Mouse (Mus musculus): ENCODE data around the gene Cdc37l1. TPM values are rescaled to one million over a fixed set of nuclear protein-coding genes. Genes with fewer than 3 reads are reported as not detected.

The Cdc37l1 gene
- polyA plus RNA-seq, 1 experiment from 2014 or later: 51.6 TPM

- Histone ChIP-seq H3K4me3 (ENCODE audit: low read depth, low read length) (peak overlapping the region; percentile 77), H3K36me3 (ENCODE audit: control insufficient read depth, insufficient read depth, low read length) (no peaks in the 10 kb centered on the region), H3K9me3 (ENCODE audit: control insufficient read depth, low read depth, low read length) (no peaks in the 10 kb centered on the region), H3K4me2 (replicated peaks; ENCODE audit: low read depth, low read length) (peak overlapping the region; percentile 84), H3K4me1 (ENCODE audit: control insufficient read depth, insufficient read depth, low read length) (peaks cover 5% of the 10 kb centered on the region; the same call in 1 of the 2 replicates), H3K27ac (ENCODE audit: low read length) (no peak overlapping the region), H3K9ac (replicated peaks; ENCODE audit: low read depth, low read length) (peak overlapping the region; percentile 49), H3K27me3 (ENCODE audit: control insufficient read depth, insufficient read depth, low read length) (no peaks in the 10 kb centered on the region)
- no peak; the same call in 1 of the 2 replicates for ATAC-seq (ENCODE audit: insufficient number of reproducible peaks, insufficient read depth, low FRiP score, low read depth)
- 9% methylated on average over 16 of the region's 16 CpGs for WGBS
These were observed 25.6 kb upstream of the Cdc37l1 start for GRCm38 (mm10) chr19:28964552-28964903.

- no peak within 1 kb of the TSS for H3K27ac ChIP-seq (ENCODE audit: low read length)
- 7% methylated on average over 11 of the region's 11 CpGs for WGBS
- H3K9ac ChIP-seq (replicated peaks; ENCODE audit: low read depth, low read length): no peak within 1 kb of the TSS
- H3K9me3 ChIP-seq (ENCODE audit: control insufficient read depth, low read depth, low read length): no peaks in the 10 kb centered on the region
- no peak within 1 kb of the TSS for H3K4me3 ChIP-seq (ENCODE audit: low read depth, low read length)
- ATAC-seq (ENCODE audit: insufficient number of reproducible peaks, insufficient read depth, low FRiP score, low read depth): no peak; the same call in 1 of the 2 replicates
- H3K36me3 ChIP-seq (ENCODE audit: control insufficient read depth, insufficient read depth, low read length): no peaks in the 10 kb centered on the region
- H3K27me3 ChIP-seq (ENCODE audit: control insufficient read depth, insufficient read depth, low read length): no peaks in the 10 kb centered on the region
- peaks cover 5% of the 10 kb centered on the region; the same call in 1 of the 2 replicates for H3K4me1 ChIP-seq (ENCODE audit: control insufficient read depth, insufficient read depth, low read length)
- H3K4me2 ChIP-seq (replicated peaks; ENCODE audit: low read depth, low read length): 0 out of 2 replicates have a peak within 1 kb of the TSS, but pooled peaks have one; percentile 13
These were observed 22.5 kb upstream of the Cdc37l1 start, which contains the start of gene 4430402I18Rik for GRCm38 (mm10) chr19:28967652-28968051. TSS of gene 4430402I18Rik (minus strand) at chr19:28967800.

DNA sequence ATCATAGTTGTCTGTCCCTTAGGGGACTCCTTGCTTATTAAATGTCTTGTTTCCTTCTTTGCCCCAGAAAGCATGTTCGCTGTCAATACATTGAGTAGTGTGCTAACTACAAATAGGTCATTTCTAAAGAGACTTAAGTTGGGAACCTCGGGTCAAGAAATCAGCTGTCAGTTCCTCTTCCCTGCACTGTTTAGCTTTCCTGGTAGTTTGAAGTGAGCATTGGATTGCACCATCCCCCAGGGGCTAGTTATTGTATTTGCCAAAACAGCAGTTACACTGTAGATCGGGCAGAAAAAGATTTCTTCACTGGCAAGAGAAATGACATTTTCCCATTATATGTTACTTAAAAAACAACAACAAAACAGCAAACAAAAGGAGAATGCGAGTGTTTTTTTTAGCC, 22.0 kb upstream of the Cdc37l1 start:
- no peak for ATAC-seq (ENCODE audit: insufficient number of reproducible peaks, insufficient read depth, low FRiP score, low read depth)
- Histone ChIP-seq H3K36me3 (ENCODE audit: control insufficient read depth, insufficient read depth, low read length) (no peaks in the 10 kb centered on the region), H3K4me3 (ENCODE audit: low read depth, low read length) (no peak overlapping the region), H3K9ac (replicated peaks; ENCODE audit: low read depth, low read length) (no peak overlapping the region), H3K27me3 (ENCODE audit: control insufficient read depth, insufficient read depth, low read length) (no peaks in the 10 kb centered on the region), H3K27ac (ENCODE audit: low read length) (no peak overlapping the region), H3K4me1 (ENCODE audit: control insufficient read depth, insufficient read depth, low read length) (peaks cover 5% of the 10 kb centered on the region; the same call in 1 of the 2 replicates), H3K4me2 (replicated peaks; ENCODE audit: low read depth, low read length) (no peak overlapping the region), H3K9me3 (ENCODE audit: control insufficient read depth, low read depth, low read length) (no peaks in the 10 kb centered on the region)
- WGBS: 77% methylated on average over 4 of the region's 4 CpGs

DNA sequence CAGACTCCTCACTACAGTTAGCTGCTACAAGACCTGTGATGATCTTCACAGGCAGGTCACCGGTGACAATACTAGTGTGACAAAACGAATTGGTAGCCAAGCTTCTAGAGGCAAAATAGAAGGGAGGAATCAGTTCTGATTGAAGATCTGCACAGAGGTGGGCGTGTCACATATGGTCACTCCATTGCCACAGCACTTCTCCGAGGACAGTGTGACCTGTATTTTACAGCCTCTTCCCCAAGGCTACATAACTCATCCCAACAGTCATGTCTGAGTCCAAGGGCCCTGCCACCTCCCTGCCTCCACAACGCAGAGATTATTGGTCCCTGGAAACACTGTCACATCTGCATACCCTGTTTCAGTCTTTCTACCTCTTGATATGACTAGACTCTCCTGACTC, 20.9 kb upstream of the Cdc37l1 start:
- Histone ChIP-seq H3K36me3 (ENCODE audit: control insufficient read depth, insufficient read depth, low read length) (no peaks in the 10 kb centered on the region), H3K27ac (ENCODE audit: low read length) (no peak overlapping the region), H3K4me2 (replicated peaks; ENCODE audit: low read depth, low read length) (no peak overlapping the region), H3K9me3 (ENCODE audit: control insufficient read depth, low read depth, low read length) (no peaks in the 10 kb centered on the region), H3K9ac (replicated peaks; ENCODE audit: low read depth, low read length) (no peak overlapping the region), H3K27me3 (ENCODE audit: control insufficient read depth, insufficient read depth, low read length) (no peaks in the 10 kb centered on the region), H3K4me1 (ENCODE audit: control insufficient read depth, insufficient read depth, low read length) (peaks cover 5% of the 10 kb centered on the region; the same call in 1 of the 2 replicates), H3K4me3 (ENCODE audit: low read depth, low read length) (no peak overlapping the region)
- no peak for ATAC-seq (ENCODE audit: insufficient number of reproducible peaks, insufficient read depth, low FRiP score, low read depth)
- 84% methylated on average over 5 of the region's 5 CpGs for WGBS

DNA sequence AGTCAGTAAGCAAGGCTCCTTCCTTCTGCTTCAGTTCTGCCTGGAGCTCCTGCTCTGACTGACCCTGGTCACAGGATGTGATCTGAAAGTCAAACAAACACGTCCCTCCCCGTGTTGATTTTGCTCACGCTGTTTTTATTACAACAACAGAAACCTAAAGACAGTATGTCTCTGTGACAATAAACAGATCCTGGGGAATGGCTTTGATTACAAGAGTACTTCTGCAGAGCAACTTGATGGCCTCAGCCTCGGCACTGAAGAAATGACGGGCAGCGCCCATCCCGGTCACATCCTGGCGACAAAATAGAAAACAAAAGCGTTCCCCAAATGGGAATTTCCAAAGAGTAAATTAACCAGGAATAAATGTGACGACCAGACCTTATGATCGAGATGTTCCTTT, 19.9 kb upstream of the Cdc37l1 start:
- ATAC-seq (ENCODE audit: insufficient number of reproducible peaks, insufficient read depth, low FRiP score, low read depth): no peak
- no peak overlapping the region for H3K27ac ChIP-seq (ENCODE audit: low read length)
- H3K36me3 ChIP-seq (ENCODE audit: control insufficient read depth, insufficient read depth, low read length): no peaks in the 10 kb centered on the region
- no peaks in the 10 kb centered on the region for H3K4me1 ChIP-seq (ENCODE audit: control insufficient read depth, insufficient read depth, low read length)
- no peaks in the 10 kb centered on the region for H3K27me3 ChIP-seq (ENCODE audit: control insufficient read depth, insufficient read depth, low read length)
- no peak overlapping the region for H3K9ac ChIP-seq (replicated peaks; ENCODE audit: low read depth, low read length)
- no peak overlapping the region for H3K4me3 ChIP-seq (ENCODE audit: low read depth, low read length)
- WGBS: 42% methylated on average over 11 of the region's 11 CpGs
- no peak overlapping the region for H3K4me2 ChIP-seq (replicated peaks; ENCODE audit: low read depth, low read length)
- H3K9me3 ChIP-seq (ENCODE audit: control insufficient read depth, low read depth, low read length): no peaks in the 10 kb centered on the region

- peak overlapping the region; percentile 26 for H3K4me3 ChIP-seq (ENCODE audit: low read depth, low read length)
- no peak for ATAC-seq (ENCODE audit: insufficient number of reproducible peaks, insufficient read depth, low FRiP score, low read depth)
These were observed 15.1 kb upstream of the Cdc37l1 start for GRCm38 (mm10) chr19:28974862-28975611.

DNA sequence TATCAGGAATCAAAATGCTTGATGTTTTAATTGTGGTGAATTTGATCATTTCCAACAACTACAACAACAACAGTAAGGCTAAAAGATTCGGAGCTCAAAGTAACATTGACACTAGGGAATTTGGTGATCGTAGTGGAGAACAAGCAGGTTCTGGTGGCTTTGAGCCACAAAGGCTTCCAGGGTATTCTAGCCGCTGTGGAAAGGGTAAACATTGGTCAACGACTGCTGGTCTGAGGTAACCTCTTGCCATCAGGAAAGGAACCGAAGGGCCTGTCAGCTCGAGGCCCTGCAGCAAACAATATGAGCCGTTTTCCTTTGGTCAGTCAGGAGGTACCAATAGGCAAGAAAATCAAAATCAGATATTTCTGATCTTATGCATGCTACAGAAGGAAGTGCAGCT, 7.5 kb upstream of the Cdc37l1 start:
- ATAC-seq (ENCODE audit: insufficient number of reproducible peaks, insufficient read depth, low FRiP score, low read depth): no peak
- no peak overlapping the region for H3K9ac ChIP-seq (replicated peaks; ENCODE audit: low read depth, low read length)
- no peak overlapping the region for H3K4me2 ChIP-seq (replicated peaks; ENCODE audit: low read depth, low read length)
- no peak overlapping the region for H3K4me3 ChIP-seq (ENCODE audit: low read depth, low read length)
- no peaks in the 10 kb centered on the region for H3K9me3 ChIP-seq (ENCODE audit: control insufficient read depth, low read depth, low read length)
- no peak overlapping the region for H3K27ac ChIP-seq (ENCODE audit: low read length)
- 60% methylated on average over 7 of the region's 7 CpGs for WGBS
- H3K4me1 ChIP-seq (ENCODE audit: control insufficient read depth, insufficient read depth, low read length): no peaks in the 10 kb centered on the region
- H3K36me3 ChIP-seq (ENCODE audit: control insufficient read depth, insufficient read depth, low read length): no peaks in the 10 kb centered on the region
- no peaks in the 10 kb centered on the region for H3K27me3 ChIP-seq (ENCODE audit: control insufficient read depth, insufficient read depth, low read length)

More at GRCm38 (mm10) chr19:28974862-28975611, 15.1 kb upstream of the Cdc37l1 start:
- Histone ChIP-seq H3K9me3 (ENCODE audit: control insufficient read depth, low read depth, low read length) (no peaks in the 10 kb centered on the region), H3K27me3 (ENCODE audit: control insufficient read depth, insufficient read depth, low read length) (no peaks in the 10 kb centered on the region), H3K4me1 (ENCODE audit: control insufficient read depth, insufficient read depth, low read length) (no peaks in the 10 kb centered on the region), H3K9ac (replicated peaks; ENCODE audit: low read depth, low read length) (no peak overlapping the region), H3K27ac (ENCODE audit: low read length) (no peak overlapping the region), H3K36me3 (ENCODE audit: control insufficient read depth, insufficient read depth, low read length) (no peaks in the 10 kb centered on the region), H3K4me2 (replicated peaks; ENCODE audit: low read depth, low read length) (peak overlapping the region; percentile 59)
- 17% methylated on average over 35 of the region's 35 CpGs for WGBS

DNA sequence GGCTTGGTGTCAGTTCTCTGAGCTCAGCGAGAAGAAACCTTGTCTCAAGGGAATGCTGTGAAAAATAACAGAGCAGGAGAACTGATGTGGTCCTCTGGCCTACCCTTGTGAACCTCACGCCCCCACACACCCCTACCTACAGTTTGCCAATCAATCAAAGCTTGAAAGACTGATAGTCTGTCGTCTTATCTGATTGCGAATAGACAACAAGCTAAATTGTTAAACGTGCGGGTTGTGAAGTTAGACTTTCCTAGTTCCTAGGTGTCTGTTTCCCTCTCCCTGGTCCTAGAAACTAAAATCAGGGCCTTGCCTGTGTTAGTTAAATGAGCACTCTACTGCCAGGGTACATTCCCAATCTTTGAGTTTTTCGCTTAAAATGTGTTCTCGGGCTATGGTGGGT, 637 bp upstream of the Cdc37l1 start:
- Histone ChIP-seq H3K27me3 (ENCODE audit: control insufficient read depth, insufficient read depth, low read length) (no peaks in the 10 kb centered on the region), H3K27ac (ENCODE audit: low read length) (peak overlapping the region; percentile 82; the same call in 1 of the 2 replicates), H3K9ac (replicated peaks; ENCODE audit: low read depth, low read length) (peak overlapping the region; percentile 80), H3K4me2 (replicated peaks; ENCODE audit: low read depth, low read length) (peak overlapping the region; percentile 64), H3K36me3 (ENCODE audit: control insufficient read depth, insufficient read depth, low read length) (no peaks in the 10 kb centered on the region), H3K9me3 (ENCODE audit: control insufficient read depth, low read depth, low read length) (no peaks in the 10 kb centered on the region), H3K4me3 (ENCODE audit: low read depth, low read length) (peak overlapping the region; percentile 87), H3K4me1 (ENCODE audit: control insufficient read depth, insufficient read depth, low read length) (peaks cover 4% of the 10 kb centered on the region; the same call in 1 of the 2 replicates)
- 32% methylated on average over 8 of the region's 8 CpGs for WGBS
- no peak for ATAC-seq (ENCODE audit: insufficient number of reproducible peaks, insufficient read depth, low FRiP score, low read depth)

Data from stomach, embryonic 14.5 days (tissue).